Mouse (Mus musculus) layer of hippocampus, postnatal 10 days (tissue): Measurements from ENCODE around the gene Pdyn. TPM values are rescaled to one million over a fixed set of nuclear protein-coding genes. Genes with fewer than 3 reads are reported as not detected.

ENCODE experiments used
- DNase-seq, 2 experiments: peaks; one replicate each; pipeline ENCODE4 v3.0.0; 2021; ENCODE audit warnings: low spot score in 2 of 2
- long read RNA-seq: library from polyadenylated mRNA; stranded (forward); transcript quantifications from one replicate; pipeline ENCODE4 v2.0.0, GENCODE M21; 2023
- total RNA-seq, 2 experiments: library from RNA; stranded (reverse); gene quantifications; 2 replicates each; pipeline ENCODE4 v1.2.3; 2021

The Pdyn gene
- 10 to 100 TPM; 10.3 to 12.0 TPM for total RNA-seq
- long read RNA-seq, transcript Pdyn-201 (4 exons, 2,386 nt): major isoform, 7 of 13 reads
- long read RNA-seq, partial matches to known transcripts: 0 of 13 reads
- long read RNA-seq, other reads (novel, unspliced or antisense): 6 of 13 reads

- DNase-seq: peak; percentile 30 to 59
Observed at GRCm38 (mm10) chr2:129699484-129700158, at the start of gene Pdyn. Gene Pdyn (minus strand): TSS chr2:129699844.

GRCm38 (mm10) chr2:129742016-129742415 is 42.4 kb upstream of the Pdyn start:
- DNase-seq: no peak

DNA sequence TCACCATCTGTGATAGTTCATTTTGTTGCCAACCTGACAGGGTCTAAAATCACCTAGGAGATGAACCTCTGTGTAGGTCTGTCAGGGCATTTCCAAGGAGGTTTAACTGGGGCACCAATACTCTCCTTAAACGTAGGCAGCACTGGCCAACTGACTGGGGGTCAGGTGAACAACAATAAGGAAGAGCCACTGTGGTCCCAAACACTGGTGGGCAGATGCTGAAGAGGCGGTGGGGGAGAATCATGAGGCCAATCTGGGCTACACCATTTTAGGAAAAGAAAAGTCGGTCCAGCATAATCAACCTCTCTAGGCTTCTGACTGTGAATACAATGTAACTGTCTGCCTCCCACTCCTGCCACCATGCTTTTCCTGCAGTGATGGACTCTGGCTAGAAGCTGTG is 40.9 kb upstream of the Pdyn start:
- DNase-seq: peak; percentile 9 to 30

- no peak for DNase-seq
Observed at GRCm38 (mm10) chr2:129734031-129734430, 34.4 kb upstream of the Pdyn start.

- DNase-seq: no peak
Observed at GRCm38 (mm10) chr2:129729681-129730080, 30.0 kb upstream of the Pdyn start.

- DNase-seq: peak; percentile 64 to 68
Observed at GRCm38 (mm10) chr2:129715671-129716070, 16.0 kb upstream of the Pdyn start.

- no peak for DNase-seq
Observed at GRCm38 (mm10) chr2:129713026-129713544, 13.4 kb upstream of the Pdyn start.

DNA sequence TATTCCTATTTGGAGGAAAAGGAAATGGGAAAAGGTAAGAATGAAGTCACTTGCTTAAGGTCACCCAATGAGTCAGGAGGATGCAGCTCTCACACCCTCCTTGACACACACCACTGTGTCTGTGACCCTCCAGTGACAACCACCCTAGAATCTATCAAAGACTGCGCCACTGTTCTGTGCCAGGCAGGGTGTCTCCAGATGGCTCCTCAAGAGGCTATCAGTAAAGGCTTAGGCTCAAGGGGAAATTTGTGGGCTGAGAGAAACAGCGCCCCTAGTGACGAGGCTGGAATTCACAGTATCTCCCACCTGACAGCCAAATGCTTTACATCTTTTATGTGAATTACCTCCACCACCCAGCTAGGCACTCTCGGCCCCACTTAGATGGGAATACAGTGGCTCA is 3.6 kb downstream of the Pdyn start:
- peak; percentile 58 to 59 for DNase-seq

DNA sequence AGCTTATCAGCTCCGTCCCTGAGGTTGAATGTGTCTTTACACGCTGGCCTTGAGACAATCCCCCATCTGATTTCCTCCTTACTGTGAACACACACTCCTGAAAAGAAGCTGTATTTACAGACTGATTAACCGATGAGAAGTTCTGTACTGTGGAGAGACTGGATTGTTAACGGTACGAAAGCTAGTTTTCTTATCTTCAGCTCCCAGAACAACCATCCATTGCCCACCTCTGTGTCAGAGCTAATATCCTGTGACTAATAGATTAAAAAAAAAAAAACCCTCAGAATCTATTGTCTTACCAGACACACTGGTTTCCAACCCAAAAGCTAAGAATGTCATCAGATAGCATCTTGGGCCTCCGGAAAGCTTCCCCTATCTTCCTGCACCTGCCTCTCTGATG is 5.3 kb downstream of the Pdyn start:
- DNase-seq: no peak

- no peak for DNase-seq
Observed at GRCm38 (mm10) chr2:129692694-129693093, 7.0 kb downstream of the Pdyn start.

- DNase-seq: peak in 1 of 2 experiments; percentile 6
Observed at GRCm38 (mm10) chr2:129689694-129690093, 9.9 kb downstream of the Pdyn start.

DNA sequence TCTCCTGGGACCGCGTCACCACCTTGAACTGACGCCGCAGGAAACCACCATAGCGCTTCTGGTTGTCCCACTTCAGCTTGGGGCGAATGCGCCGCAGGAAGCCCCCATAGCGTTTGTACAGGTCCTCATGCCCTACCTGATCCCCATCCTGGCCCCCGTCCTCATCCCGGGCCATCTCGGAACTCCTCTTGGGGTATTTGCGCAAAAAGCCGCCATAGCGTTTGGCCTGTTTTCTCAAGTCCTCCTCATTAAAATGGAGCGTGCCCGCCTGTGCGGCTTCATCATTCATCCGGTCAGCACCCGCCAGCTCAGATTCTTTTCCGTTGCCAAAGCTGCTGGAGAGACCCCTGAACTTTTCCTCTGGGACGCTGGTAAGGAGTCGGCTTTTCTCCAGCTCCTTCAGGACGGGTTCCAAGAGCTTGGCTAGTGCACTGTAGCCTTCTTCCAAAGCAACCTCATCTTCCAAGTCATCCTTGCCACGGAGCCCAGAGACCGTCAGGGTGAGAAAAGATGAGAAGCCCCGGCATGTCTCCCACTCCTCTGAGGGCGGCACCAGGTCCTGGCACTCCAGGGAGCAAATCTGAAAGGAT is 11.5 kb downstream of the Pdyn start:
- peak in 1 of 2 experiments; percentile 47 for DNase-seq

- DNase-seq: peak; percentile 59 to 71
Observed at GRCm38 (mm10) chr2:129686908-129687307, 12.7 kb downstream of the Pdyn start.

DNA sequence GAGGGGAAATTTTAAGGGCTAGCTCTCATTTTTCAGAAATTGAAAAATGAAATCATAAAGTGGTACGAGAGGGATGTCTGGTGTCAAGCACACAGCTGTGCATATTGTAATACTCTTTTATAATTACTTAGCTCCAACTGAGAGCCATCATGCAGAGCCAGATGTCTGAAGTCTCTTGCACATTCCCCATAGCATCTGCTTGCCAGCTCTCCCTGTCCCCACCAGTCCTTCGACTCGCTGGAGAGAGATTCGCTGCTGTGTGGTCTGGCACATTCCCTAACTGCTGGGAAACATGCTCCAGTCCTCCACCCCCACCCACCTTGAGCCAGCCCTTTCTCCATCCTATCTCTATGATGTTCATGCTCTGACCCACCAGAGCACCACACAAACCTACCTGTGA is 15.6 kb downstream of the Pdyn start:
- no peak for DNase-seq

- no peak for DNase-seq
Observed at GRCm38 (mm10) chr2:129680236-129680635, 19.4 kb downstream of the Pdyn start.

DNA sequence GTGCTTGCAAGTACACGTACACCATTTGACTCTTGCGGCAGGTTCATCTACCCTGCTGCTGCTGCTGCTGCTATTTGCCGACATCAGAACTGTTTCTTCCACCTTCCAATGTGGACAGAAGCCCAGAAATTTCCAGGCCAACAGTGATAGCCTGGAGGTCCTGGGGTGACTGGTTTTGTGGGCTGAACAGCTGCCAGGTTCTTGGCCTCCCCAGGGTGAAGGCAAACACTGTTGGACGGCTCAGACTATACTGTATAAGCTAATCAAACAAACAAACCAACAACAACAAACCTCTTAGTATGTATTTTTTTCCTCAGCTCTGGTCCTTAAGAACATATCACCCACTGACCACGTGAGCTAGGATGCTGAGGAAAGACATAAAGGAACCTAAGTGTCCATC is 20.6 kb downstream of the Pdyn start:
- DNase-seq: no peak

GRCm38 (mm10) chr2:129677664-129678063 is 22.0 kb downstream of the Pdyn start:
- peak in 1 of 2 experiments; percentile 17 for DNase-seq

- DNase-seq: peak; percentile 86 to 91
Observed at GRCm38 (mm10) chr2:129674935-129675634, 24.6 kb downstream of the Pdyn start.

GRCm38 (mm10) chr2:129671911-129672310 is 27.7 kb downstream of the Pdyn start:
- DNase-seq: no peak

DNA sequence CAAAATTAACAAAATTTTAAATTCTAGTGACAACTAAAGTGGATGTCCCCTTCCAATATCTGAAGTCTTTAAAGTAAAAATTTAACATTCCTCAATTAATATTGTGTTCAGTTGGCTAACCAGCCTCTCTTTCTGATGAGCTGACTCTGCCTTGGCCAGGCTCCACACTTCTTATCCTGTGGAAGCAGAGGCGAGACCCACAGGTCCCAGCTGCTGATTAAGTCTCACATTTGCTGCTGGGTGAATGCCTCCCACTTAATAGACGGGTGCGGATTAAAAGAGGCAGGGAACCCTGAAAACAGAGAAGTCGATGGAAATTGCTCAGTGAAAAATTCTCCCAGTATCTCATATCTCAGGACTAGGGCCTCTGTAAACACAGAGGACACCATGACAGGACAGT is 37.2 kb downstream of the Pdyn start:
- no peak for DNase-seq

DNA sequence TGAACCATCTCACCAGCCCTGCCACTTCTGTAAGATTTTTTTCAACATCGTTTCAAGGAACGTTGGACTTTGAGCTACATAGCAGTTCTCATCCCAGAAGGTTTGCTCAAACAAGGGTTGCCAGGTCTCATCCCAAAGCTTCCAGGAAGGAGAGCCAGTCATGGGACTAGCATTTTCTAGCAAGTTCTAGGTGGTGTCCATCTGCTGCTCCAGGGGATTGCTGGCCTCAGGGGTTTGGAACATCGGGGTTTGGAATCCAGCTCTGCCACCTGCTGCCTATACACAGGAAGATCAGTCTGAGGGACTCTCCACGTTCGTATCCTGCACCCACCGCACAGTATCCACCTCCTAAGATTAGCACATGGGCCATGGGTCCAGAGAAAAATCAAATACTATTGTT is 39.6 kb downstream of the Pdyn start:
- peak in 1 of 2 experiments; percentile 37 for DNase-seq

DNA sequence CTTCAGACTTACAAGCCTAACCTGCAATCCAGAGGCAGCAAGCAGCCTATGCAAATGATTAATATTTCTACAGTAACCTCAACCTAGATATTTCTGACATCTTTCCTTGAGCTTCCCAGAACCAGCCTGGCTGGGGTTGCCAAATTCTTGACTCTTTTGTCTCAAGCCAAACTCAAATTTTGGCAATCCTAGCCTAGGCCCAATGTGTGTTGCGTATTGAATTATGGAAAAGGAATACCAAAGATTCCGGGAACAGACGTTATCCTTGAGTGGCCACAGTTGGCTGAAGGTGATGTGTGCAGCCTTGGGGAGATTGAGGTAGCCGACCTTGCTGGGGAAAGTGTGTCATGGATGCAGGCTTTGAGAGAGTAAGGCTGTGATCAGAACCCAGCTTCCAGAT is 40.8 kb downstream of the Pdyn start:
- DNase-seq: no peak
